Mouse (Mus musculus): ENCODE results near the gene Lclat1.

The Lclat1 gene

GRCm38 (mm10) chr17:73210960-73211531, 103.3 kb downstream of the Lclat1 start:
- DNase-seq, result no peak

GRCm38 (mm10) chr17:73212754-73213153, 105.0 kb downstream of the Lclat1 start:
- no peak for DNase-seq

GRCm38 (mm10) chr17:73213187-73213586, 105.4 kb downstream of the Lclat1 start:
- no peak for DNase-seq

GRCm38 (mm10) chr17:73213677-73214076, 105.9 kb downstream of the Lclat1 start:
- DNase-seq, result no peak

- no peak for DNase-seq
Measured at GRCm38 (mm10) chr17:73217274-73217673, 109.5 kb downstream of the Lclat1 start.

GRCm38 (mm10) chr17:73220746-73221145, 113.0 kb downstream of the Lclat1 start:
- DNase-seq, result no peak

GRCm38 (mm10) chr17:73222077-73222476, 114.3 kb downstream of the Lclat1 start:
- peak; percentile 18 for DNase-seq

GRCm38 (mm10) chr17:73225442-73225841, 117.7 kb downstream of the Lclat1 start:
- no peak for DNase-seq

GRCm38 (mm10) chr17:73225996-73226395, 118.2 kb downstream of the Lclat1 start:
- DNase-seq, result no peak

- DNase-seq, result no peak
Measured at GRCm38 (mm10) chr17:73226595-73226994, 118.8 kb downstream of the Lclat1 start.

- DNase-seq, result no peak
Measured at GRCm38 (mm10) chr17:73227361-73227760, 119.6 kb downstream of the Lclat1 start.

GRCm38 (mm10) chr17:73229445-73230155, 121.8 kb downstream of the Lclat1 start:
- DNase-seq, result no peak

GRCm38 (mm10) chr17:73230340-73230989, 122.7 kb downstream of the Lclat1 start:
- DNase-seq, result no peak

- DNase-seq, result no peak
Measured at GRCm38 (mm10) chr17:73231337-73231736, 123.6 kb downstream of the Lclat1 start.

GRCm38 (mm10) chr17:73232593-73232992, 124.8 kb downstream of the Lclat1 start:
- DNase-seq, result no peak

GRCm38 (mm10) chr17:73233975-73234374, 126.2 kb downstream of the Lclat1 start:
- no peak for DNase-seq

GRCm38 (mm10) chr17:73237178-73237853, 129.5 kb downstream of the Lclat1 start:
- DNase-seq, result peak; percentile 59

- DNase-seq, result no peak
Measured at GRCm38 (mm10) chr17:73238501-73238900, 130.7 kb downstream of the Lclat1 start.

- DNase-seq, result no peak
Measured at GRCm38 (mm10) chr17:73241085-73241848, 133.5 kb downstream of the Lclat1 start.

GRCm38 (mm10) chr17:73243676-73244075, 135.9 kb downstream of the Lclat1 start:
- no peak for DNase-seq

GRCm38 (mm10) chr17:73244596-73244995, 136.8 kb downstream of the Lclat1 start:
- no peak for DNase-seq

GRCm38 (mm10) chr17:73245089-73245684, 137.4 kb downstream of the Lclat1 start:
- DNase-seq, result no peak
